Mouse (Mus musculus) G1E (cell line): ENCODE results near the gene Gm17087.

ENCODE experiments used
- CTCF ChIP-seq: IDR thresholded peaks from 2 replicates; pipeline ENCODE4 v1.5.1; 2012; ENCODE audit warnings: low read depth, low read length, inconsistent platforms, mixed read lengths
- GATA1 ChIP-seq: IDR thresholded peaks from 2 replicates; pipeline ENCODE4 v1.6.1; 2012; ENCODE audit warnings: borderline replicate concordance, low read length, inconsistent platforms, mixed read lengths
- GATA2 ChIP-seq: IDR thresholded peaks from 2 replicates; pipeline ENCODE4 v1.6.1; 2012; ENCODE audit warnings: low read depth, low read length, inconsistent platforms, borderline replicate concordance
- POLR2AphosphoS5 ChIP-seq: IDR thresholded peaks from 2 replicates; pipeline ENCODE4 v1.6.1; 2012; ENCODE audit warnings: low read depth, low read length, inconsistent platforms; ENCODE audit not compliant: insufficient replicate concordance

DNA sequence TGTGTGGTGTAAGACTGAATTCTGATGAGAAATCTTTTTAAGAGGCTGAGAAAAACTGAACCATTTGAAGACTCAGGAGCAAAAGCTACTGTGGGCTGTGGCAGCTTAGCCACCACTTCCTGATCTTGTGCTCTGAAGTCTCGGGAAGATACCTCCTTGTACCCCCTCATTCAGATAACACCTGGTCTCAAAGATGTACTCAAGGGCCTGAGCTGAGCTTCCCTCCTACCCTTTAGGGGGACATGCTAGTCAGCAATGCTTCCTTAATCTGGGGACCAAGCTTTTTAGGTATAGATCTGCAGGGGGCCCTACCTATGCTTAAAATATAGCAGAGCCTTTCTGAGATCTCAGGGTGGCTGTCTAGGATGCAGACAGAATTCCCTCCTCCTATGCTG is 3.9 kb downstream of the Gm17087 start:
- TF ChIP-seq CTCF (no peak), GATA1 (no peak), GATA2 (no peak), POLR2AphosphoS5 (no peak)
